Mouse (Mus musculus): ENCODE results near the gene Hist1h4d. TPM values are rescaled to one million over a fixed set of nuclear protein-coding genes. Genes with fewer than 3 reads are reported as not detected.
"Not testable (repeated sequence)": the region's sequence is repeated elsewhere in the genome, so short reads cannot be mapped to it uniquely, and the experiment has no call there.

Hist1h4d gene
- polyA plus RNA-seq, 1 experiment from 2014 or later, result 65.8 TPM

DNA sequence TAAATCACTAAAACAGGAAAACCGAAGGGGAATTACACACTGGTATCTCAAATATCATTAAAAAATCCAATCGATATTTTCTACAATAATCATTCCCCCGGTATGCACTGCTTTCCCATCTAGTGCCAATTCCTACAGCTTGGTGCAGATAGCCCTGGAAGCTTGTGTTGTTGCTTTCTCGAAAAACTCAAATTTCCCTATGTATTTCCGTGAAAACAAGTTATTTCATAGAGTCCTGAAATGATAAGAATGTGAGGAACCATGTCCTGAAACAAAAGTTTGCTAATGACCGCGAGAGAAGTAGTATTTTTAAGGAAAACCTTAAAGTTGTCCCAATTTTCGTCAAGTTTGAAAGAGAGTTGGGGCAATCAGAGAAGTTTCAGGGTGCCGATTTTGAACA is 27.0 kb upstream of the Hist1h4d start:
- WGBS, result 23% methylated on average over 9 of the region's 9 CpGs
- Histone ChIP-seq H3K4me1 (peaks cover 12% of the 10 kb centered on the region; the same call in 1 of the 2 replicates), H3K27ac (no peak overlapping the region), H3K4me3 (peak overlapping the region; percentile 57), H3K4me2 (replicated peaks) (peak overlapping the region; percentile 98), H3K36me3 (no peaks in the 10 kb centered on the region), H3K27me3 (replicated peaks) (no peaks in the 10 kb centered on the region), H3K9me3 (no peaks in the 10 kb centered on the region), H3K9ac (peak overlapping the region; percentile 86; the same call in 1 of the 2 replicates)
- no peak for ATAC-seq (ENCODE audit: low FRiP score, low read depth)

DNA sequence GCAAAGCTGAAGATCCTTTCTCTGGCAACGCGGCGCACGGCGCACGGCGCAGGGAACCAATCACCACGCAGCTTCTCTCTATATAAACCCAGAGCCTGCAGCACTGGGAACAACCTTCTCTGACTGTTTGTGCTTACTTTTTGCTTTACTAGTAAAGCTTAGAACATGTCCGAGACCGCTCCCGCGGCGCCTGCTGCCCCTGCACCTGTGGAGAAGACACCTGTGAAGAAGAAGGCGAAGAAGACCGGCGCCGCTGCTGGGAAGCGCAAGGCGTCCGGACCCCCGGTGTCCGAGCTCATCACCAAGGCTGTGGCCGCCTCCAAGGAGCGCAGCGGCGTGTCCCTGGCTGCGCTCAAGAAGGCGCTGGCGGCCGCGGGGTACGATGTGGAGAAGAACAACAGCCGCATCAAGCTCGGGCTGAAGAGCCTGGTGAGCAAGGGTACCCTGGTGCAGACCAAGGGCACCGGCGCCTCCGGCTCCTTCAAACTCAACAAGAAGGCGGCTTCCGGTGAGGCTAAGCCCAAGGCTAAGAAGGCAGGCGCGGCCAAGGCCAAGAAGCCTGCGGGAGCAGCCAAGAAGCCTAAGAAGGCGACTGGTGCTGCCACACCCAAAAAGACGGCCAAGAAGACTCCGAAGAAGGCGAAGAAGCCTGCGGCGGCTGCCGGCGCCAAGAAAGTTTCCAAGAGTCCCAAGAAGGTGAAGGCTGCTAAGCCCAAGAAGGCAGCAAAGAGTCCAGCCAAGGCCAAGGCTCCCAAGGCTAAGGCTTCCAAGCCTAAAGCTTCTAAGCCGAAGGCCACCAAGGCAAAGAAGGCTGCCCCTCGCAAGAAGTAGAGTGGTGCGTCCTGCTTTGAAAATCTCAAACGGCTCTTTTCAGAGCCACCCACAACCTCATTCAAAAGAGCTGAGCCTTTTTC is 26.2 kb upstream of the Hist1h4d start:
- peaks cover 12% of the 10 kb centered on the region; the same call in 1 of the 2 replicates for H3K4me1 ChIP-seq
- WGBS, result under 1% methylated on average over 54 of the region's 54 CpGs
- no peaks in the 10 kb centered on the region for H3K9me3 ChIP-seq
- H3K27ac ChIP-seq, result peak overlapping the region; percentile 92
- ATAC-seq (ENCODE audit: low FRiP score, low read depth), result peak; percentile 88
- peak overlapping the region; percentile 57 for H3K4me3 ChIP-seq
- peak overlapping the region; percentile 98 for H3K4me2 ChIP-seq (replicated peaks)
- no peaks in the 10 kb centered on the region for H3K27me3 ChIP-seq (replicated peaks)
- peak overlapping the region; percentile 86 for H3K9ac ChIP-seq
- H3K36me3 ChIP-seq, result no peaks in the 10 kb centered on the region

DNA sequence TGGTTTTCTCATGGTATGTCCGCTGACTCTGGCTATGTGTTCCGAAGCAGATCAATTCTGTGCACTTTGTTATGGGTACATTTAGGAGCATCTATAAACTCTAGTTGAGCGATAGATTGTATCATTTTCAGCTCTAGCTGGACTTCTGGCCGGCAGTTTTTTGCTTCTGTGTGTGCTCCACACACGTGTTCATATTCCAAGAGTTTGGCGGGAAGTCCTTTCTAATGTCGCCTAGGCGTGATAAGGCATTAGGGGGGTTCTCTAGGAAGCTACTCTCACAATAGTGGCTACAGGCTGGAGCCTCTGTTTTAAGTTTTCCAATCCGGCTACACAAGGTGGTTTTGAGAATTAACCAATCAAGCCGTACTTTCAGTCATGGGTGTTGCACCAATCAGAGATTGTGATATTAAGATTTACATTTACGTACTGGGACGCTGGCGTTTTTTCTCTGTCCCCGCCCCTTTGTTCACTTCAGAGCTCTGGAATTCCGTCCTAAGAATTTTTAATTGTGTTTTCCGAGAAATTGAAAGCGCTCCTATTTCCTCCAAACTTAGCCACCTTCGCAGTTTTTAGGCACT is 25.5 kb upstream of the Hist1h4d start:
- WGBS, result under 1% methylated on average over 18 of the region's 18 CpGs
- H3K36me3 ChIP-seq, result no peaks in the 10 kb centered on the region
- H3K9me3 ChIP-seq, result no peaks in the 10 kb centered on the region
- peak overlapping the region; percentile 92 for H3K27ac ChIP-seq
- no peaks in the 10 kb centered on the region for H3K27me3 ChIP-seq (replicated peaks)
- peaks cover 7% of the 10 kb centered on the region; the same call in 1 of the 2 replicates for H3K4me1 ChIP-seq
- peak; percentile 59 for ATAC-seq (ENCODE audit: low FRiP score, low read depth)
- H3K9ac ChIP-seq, result peak overlapping the region; percentile 86
- peak overlapping the region; percentile 57 for H3K4me3 ChIP-seq
- peak overlapping the region; percentile 98 for H3K4me2 ChIP-seq (replicated peaks)

DNA sequence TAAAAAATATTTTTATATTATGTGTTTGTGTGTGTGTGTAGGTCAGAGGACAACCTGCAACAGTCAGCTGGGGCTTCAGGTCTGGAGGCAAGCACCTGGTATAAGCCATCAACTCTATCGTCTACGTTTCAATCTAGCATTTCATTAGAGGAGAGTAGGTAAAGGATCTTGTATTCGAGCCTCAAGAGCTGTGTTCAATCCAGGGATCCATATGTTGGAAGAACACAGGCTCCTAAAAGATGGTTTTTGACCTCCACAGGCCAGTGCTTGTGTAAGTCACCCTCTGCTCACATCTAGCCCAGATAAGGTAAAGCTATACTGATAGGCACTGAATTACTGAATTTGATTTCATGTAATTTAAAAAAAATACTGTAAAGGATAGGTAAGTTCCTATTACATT is 24.5 kb upstream of the Hist1h4d start:
- 76% methylated on average over 3 of the region's 3 CpGs for WGBS
- no peaks in the 10 kb centered on the region for H3K36me3 ChIP-seq
- H3K27me3 ChIP-seq (replicated peaks), result no peaks in the 10 kb centered on the region
- no peak for ATAC-seq (ENCODE audit: low FRiP score, low read depth)
- H3K4me1 ChIP-seq, result peaks cover 5% of the 10 kb centered on the region; the same call in 1 of the 2 replicates
- no peak overlapping the region for H3K9ac ChIP-seq
- peak overlapping the region; percentile 98; the same call in 1 of the 2 replicates for H3K4me2 ChIP-seq (replicated peaks)
- no peak overlapping the region for H3K27ac ChIP-seq
- no peaks in the 10 kb centered on the region for H3K9me3 ChIP-seq
- no peak overlapping the region for H3K4me3 ChIP-seq

DNA sequence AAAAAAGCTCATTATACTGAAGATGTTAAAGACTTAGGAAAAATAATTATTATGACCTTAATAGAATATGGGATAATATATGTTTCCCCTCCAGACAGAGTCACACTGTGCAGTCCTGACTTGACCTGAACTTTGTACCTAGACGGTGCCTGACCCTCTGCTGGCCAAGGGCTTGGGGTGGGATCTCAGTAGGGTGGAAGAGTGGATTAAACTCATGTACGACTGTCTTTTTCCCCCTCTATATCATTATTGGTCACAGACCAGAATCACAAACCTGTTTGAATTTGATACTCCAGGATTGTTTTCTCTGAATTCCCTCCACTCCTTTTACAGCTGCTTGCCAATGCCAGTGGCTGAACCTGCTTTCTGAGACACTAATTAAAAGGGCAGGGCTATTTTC is 20.7 kb upstream of the Hist1h4d start:
- H3K4me3 ChIP-seq; H3K36me3 ChIP-seq; H3K9ac ChIP-seq; H3K9me3 ChIP-seq; H3K27ac ChIP-seq; H3K4me1 ChIP-seq; H3K27me3 ChIP-seq (replicated peaks); ATAC-seq (ENCODE audit: low FRiP score, low read depth): not testable (repeated sequence)
- H3K4me2 ChIP-seq (replicated peaks), result peak overlapping the region; percentile 27; the same call in 1 of the 2 replicates
- WGBS, result 20% methylated on average over 2 of the region's 2 CpGs

DNA sequence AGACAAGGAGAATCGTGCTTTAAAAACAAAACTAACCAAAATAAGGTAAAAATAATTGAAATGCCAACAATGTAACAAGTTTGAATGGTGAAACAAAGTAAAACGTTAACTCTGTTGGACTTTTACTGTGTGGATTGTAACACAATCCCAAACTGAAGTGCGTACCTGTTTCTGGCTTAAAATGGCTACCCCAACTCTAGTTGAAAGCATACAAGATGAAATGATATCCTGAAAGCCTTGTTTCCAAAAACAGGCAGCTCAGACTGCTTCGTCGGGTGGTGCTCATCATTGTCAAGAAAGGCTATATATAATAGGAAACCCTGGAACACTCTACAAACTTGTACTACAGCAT is 19.9 kb upstream of the Hist1h4d start:
- ATAC-seq (ENCODE audit: low FRiP score, low read depth); H3K4me1 ChIP-seq; H3K27me3 ChIP-seq (replicated peaks); H3K36me3 ChIP-seq; H3K9me3 ChIP-seq: not testable (repeated sequence)
- 0 out of 2 replicates have a peak overlapping the region, but pooled peaks have one; percentile 82 for H3K27ac ChIP-seq
- peak overlapping the region; percentile 67 for H3K4me2 ChIP-seq (replicated peaks)
- H3K4me3 ChIP-seq, result peak overlapping the region; percentile 41
- H3K9ac ChIP-seq, result peak overlapping the region; percentile 56; the same call in 1 of the 2 replicates
- 0% methylated on average over 2 of the region's 5 CpGs for WGBS

DNA sequence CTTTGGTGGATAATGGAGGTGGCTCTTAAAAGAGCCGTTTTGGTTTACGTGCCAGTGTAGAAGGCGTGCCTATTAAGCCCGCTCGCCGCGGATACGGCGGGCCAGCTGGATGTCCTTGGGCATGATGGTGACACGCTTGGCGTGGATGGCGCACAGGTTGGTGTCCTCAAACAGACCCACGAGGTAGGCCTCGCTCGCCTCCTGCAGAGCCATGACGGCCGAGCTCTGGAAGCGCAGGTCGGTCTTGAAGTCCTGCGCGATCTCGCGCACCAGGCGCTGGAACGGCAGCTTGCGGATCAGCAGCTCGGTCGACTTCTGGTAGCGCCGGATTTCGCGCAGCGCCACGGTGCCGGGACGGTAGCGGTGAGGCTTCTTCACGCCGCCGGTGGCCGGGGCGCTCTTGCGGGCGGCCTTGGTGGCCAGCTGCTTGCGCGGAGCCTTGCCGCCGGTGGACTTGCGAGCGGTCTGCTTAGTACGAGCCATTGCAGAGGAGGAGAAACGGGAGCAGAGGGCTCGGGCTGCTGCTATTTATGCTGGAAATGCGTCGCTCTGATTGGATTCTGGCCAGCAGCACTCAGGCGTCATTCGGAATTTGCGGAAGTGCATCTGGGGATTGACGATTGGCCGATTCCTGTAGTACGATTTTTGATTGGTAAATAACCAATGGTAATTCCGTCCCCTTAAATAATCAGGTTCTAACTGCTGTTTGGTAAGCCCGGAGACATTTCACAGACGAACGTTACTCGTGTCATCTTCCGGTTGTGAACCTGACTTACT is 19.3 kb upstream of the Hist1h4d start, which contains the start of gene Hist1h3e:
Gene Hist1h3e (minus strand): TSS at position 487 of the 777 bp plus-strand sequence.
- Histone ChIP-seq H3K27ac (peak within 1 kb of the TSS; percentile 92), H3K4me3 (peak within 1 kb of the TSS; percentile 41), H3K9ac (peak within 1 kb of the TSS; percentile 56), H3K4me2 (replicated peaks) (peak within 1 kb of the TSS; percentile 67)
- H3K4me1 ChIP-seq; H3K36me3 ChIP-seq; H3K9me3 ChIP-seq; H3K27me3 ChIP-seq (replicated peaks): not testable (repeated sequence)
- ATAC-seq (ENCODE audit: low FRiP score, low read depth), result peak; percentile 98
- under 1% methylated on average over 65 of the region's 67 CpGs for WGBS

DNA sequence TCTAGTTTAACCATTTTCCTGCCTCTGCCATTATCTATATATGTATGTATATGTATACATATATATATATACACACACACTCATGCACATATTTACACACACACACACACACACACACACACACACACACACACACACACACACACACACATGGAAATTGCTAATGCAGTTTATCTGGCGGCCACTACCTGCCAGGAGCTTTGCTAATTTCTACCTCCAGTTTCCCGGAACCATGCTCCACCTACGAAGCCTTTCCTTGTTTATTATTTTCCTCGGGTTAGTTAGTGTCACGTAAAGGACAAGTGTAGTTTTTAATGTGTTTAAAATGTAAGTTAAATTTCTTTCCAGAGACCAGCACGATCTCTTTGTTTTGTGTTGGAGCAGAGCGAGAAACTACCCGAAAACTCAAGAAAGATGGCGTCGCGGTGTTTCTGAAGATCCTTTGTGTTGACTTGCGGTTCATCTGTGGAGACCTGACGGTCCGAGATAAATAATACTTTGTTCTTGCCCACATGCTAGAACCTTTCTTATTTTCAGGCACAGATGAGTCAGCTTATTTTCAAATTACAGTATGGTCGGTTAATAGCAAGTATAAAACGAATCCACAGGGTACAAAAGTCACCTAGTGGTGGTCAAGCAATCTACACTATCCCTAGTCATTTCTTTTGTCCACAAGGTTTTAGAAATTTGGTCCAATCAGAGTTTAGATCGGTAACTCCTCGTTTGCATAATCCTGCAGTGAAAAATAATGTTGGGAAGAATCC is 18.5 kb upstream of the Hist1h4d start:
- Histone ChIP-seq H3K4me3 (peak overlapping the region; percentile 41), H3K36me3 (no peaks in the 10 kb centered on the region), H3K9me3 (no peaks in the 10 kb centered on the region), H3K27me3 (replicated peaks) (no peaks in the 10 kb centered on the region), H3K9ac (peak overlapping the region; percentile 50), H3K4me1 (no peaks in the 10 kb centered on the region), H3K4me2 (replicated peaks) (peak overlapping the region; percentile 67), H3K27ac (peak overlapping the region; percentile 92)
- WGBS, result 4% methylated on average over 18 of the region's 18 CpGs
- ATAC-seq (ENCODE audit: low FRiP score, low read depth), result peak; percentile 65

DNA sequence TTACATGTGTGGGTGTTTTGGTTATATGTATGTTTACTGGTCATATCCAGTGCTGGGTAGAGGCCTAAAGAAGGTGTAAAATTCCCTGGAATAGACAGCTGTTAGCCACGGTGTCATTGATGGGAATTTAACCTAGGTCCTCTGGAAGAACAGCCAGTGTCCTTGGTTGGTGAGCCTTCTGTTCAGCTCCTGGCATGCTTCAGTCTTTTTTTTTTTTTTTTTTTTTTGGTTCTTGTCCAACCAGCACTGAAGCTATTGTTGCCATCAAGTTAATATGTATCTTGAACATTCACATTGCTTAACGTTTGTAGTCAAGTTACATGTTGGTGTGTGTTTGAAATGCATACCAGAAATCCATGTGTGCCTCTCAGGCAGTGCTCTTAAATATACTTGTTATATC is 16.9 kb upstream of the Hist1h4d start:
- no peaks in the 10 kb centered on the region for H3K4me1 ChIP-seq
- H3K36me3 ChIP-seq, result no peaks in the 10 kb centered on the region
- H3K9me3 ChIP-seq, result no peaks in the 10 kb centered on the region
- no peak for ATAC-seq (ENCODE audit: low FRiP score, low read depth)
- H3K9ac ChIP-seq, result no peak overlapping the region
- WGBS, result 92% methylated on average over 2 of the region's 2 CpGs
- H3K4me3 ChIP-seq, result no peak overlapping the region
- no peak overlapping the region for H3K27ac ChIP-seq
- H3K4me2 ChIP-seq (replicated peaks), result no peak overlapping the region
- H3K27me3 ChIP-seq (replicated peaks), result no peaks in the 10 kb centered on the region

DNA sequence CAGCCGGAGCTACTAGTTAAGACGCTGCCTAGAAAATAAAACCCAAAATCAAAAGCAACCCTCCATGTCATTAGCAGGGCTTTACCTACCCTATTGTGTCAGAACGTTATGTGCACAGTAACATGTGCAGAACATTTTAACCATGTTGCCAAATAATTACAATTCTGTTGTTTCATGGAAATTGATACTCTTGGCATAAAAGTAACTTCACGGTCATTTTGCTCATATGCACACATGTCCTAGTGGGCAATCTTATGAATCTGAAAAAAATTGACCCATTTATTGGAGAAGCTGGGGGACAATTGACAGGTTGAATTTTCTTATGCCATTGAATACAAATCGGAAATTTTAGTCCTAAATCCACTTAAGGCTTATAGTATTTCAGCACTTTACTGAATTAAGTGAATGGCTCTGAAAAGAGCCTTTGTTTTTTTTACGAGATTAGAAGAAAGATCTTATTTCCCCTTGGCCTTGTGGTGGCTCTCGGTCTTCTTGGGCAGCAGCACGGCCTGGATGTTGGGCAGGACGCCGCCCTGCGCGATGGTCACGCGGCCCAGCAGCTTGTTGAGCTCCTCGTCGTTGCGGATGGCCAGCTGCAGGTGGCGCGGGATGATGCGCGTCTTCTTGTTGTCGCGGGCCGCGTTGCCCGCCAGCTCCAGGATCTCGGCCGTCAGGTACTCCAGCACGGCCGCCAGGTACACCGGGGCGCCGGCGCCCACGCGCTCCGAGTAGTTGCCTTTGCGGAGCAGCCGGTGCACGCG is 11.0 kb upstream of the Hist1h4d start:
- peak; percentile 18 for ATAC-seq (ENCODE audit: low FRiP score, low read depth)
- not testable (repeated sequence) for H3K9me3 ChIP-seq; H3K27me3 ChIP-seq (replicated peaks); H3K36me3 ChIP-seq
- Histone ChIP-seq H3K9ac (peak overlapping the region; percentile 40; the same call in 1 of the 2 replicates), H3K4me1 (peaks cover 18% of the 10 kb centered on the region), H3K4me3 (peak overlapping the region; percentile 34), H3K4me2 (replicated peaks) (peak overlapping the region; percentile 72), H3K27ac (peak overlapping the region; percentile 85)
- 2% methylated on average over 29 of the region's 41 CpGs for whole genome bisulfite sequencing

DNA sequence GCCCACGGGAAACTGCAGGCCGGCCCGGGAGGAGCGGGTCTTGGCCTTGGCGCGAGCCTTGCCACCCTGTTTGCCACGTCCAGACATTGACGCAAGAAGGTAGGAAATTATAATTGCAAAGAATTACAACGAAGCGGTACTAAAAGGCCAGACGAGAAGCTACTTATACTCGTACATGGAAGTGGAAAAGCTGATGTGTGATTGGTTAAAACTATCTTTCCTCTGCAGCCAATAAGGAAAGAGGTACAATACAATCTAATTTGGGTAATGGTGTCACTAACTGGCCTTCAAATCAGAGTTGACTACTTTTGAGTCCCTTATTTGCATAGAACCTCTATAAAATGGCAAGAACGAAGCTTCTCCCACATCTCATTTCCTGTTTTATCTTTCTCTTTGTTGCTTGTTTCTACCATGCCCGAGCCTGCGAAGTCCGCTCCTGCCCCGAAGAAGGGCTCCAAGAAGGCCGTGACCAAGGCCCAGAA is 10.3 kb upstream of the Hist1h4d start, which contains the start of the genes Hist1h2ae and Hist1h2bg:
Gene Hist1h2ae (minus strand): TSS at position 199 of the 482 bp plus-strand sequence.
Gene Hist1h2bg (plus strand): TSS at position 375 of the 482 bp plus-strand sequence.
- Histone ChIP-seq H3K36me3 (no peaks in the 10 kb centered on the region), H3K9ac (peak within 1 kb of the TSS; percentile 61), H3K9me3 (no peaks in the 10 kb centered on the region), H3K27ac (peak within 1 kb of the TSS; percentile 86), H3K4me1 (peaks cover 18% of the 10 kb centered on the region), H3K4me2 (replicated peaks) (peak within 1 kb of the TSS; percentile 72), H3K27me3 (replicated peaks) (no peaks in the 10 kb centered on the region), H3K4me3 (peak within 1 kb of the TSS; percentile 43)
- 0% methylated on average over 18 of the region's 18 CpGs for WGBS
- ATAC-seq (ENCODE audit: low FRiP score, low read depth), result peak; percentile 88
